Mouse (Mus musculus) stomach, adult 2 months (tissue): ENCODE results near the gene Cers5. TPM values are rescaled to one million over a fixed set of nuclear protein-coding genes. Genes with fewer than 3 reads are reported as not detected.

Experiments used
- polyA plus RNA-seq: library from polyadenylated mRNA; depleted of rRNA; stranded (reverse); fragments of >200 nt; gene quantifications from 2 replicates; pipeline ENCODE4 v1.2.3, GENCODE M21; 2012; rRNA removed

Gene Cers5
- 4.3 and 5.5 TPM in 2 replicates for polyA plus RNA-seq

DNA sequence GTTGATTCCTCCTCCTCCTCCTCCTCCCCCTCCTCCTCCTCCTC lies at the start of gene Cers5:
Gene Cers5 (minus strand): TSS at position 5 of the 44 bp plus-strand sequence.

GRCm38 (mm10) chr15:99725341-99726155 lies 47.1 kb downstream of the Cers5 start, which contains the start of gene Cox14:
TSS of gene Cox14 (plus strand) at chr15:99725618.

GRCm38 (mm10) chr15:99717386-99718334 lies 55.0 kb downstream of the Cers5 start, which contains the start of gene Gpd1:
TSS of gene Gpd1 (plus strand) at chr15:99717515.

GRCm38 (mm10) chr15:99705440-99706048 lies 67.1 kb downstream of the Cers5 start, which contains the start of gene Gm17349:
TSS of gene Gm17349 (minus strand) at chr15:99705490.

GRCm38 (mm10) chr15:99701999-99702900 lies 70.4 kb downstream of the Cers5 start, which contains the start of gene Smarcd1:
TSS of gene Smarcd1 (plus strand) at chr15:99702129.

Other genes starting within 250 kb of the Cers5 start
- gene Faim2, start 244.7 kb downstream of the Cers5 start, polyA plus RNA-seq = 0.46 and 0.67 TPM in 2 replicates
- gene Aqp2, start 193.8 kb downstream of the Cers5 start, polyA plus RNA-seq = 0.43 TPM in 1 of 2 replicates, not detected in the other
- 22.6 and 90.4 TPM in 2 replicates for gene Aqp5, start 182.1 kb downstream of the Cers5 start, polyA plus RNA-seq
- not detected in 2 replicates for gene Aqp6, start 171.5 kb downstream of the Cers5 start, polyA plus RNA-seq
- 3.8 and 5.4 TPM in 2 replicates for gene Racgap1, start 121.2 kb downstream of the Cers5 start, polyA plus RNA-seq
- gene Asic1, start 102.5 kb downstream of the Cers5 start, polyA plus RNA-seq = 0.18 TPM in 1 of 2 replicates, not detected in the other
- gene Smarcd1, start 70.8 kb downstream of the Cers5 start, polyA plus RNA-seq = 10.7 and 11.8 TPM in 2 replicates
- not detected in 2 replicates for gene Gm17349, start 67.4 kb downstream of the Cers5 start, polyA plus RNA-seq
- 26.2 and 29.9 TPM in 2 replicates for gene Gpd1, start 55.4 kb downstream of the Cers5 start, polyA plus RNA-seq
- 141 and 223 TPM in 2 replicates for gene Cox14, start 47.3 kb downstream of the Cers5 start, polyA plus RNA-seq
- 11.8 and 19.9 TPM in 2 replicates for gene Lima1, start 102.6 kb upstream of the Cers5 start, polyA plus RNA-seq
- gene Fam186a, start 194.2 kb upstream of the Cers5 start, polyA plus RNA-seq = under 0.01 TPM in 1 of 2 replicates, not detected in the other
- 8.4 and 16.7 TPM in 2 replicates for gene Larp4, start 197.2 kb upstream of the Cers5 start, polyA plus RNA-seq